Mouse (Mus musculus): ENCODE results near the gene Lysmd2. TPM values are rescaled to one million over a fixed set of nuclear protein-coding genes. Genes with fewer than 3 reads are reported as not detected.
"Not testable (repeated sequence)": the region's sequence is repeated elsewhere in the genome, so short reads cannot be mapped to it uniquely, and the experiment has no call there.

Lysmd2 gene
- total and polyA plus RNA-seq, 3 experiments, result 10.0 to 30.3 (median 18.3) TPM

- DNase-seq, result no peak
These were observed 715 bp downstream of the Lysmd2 start for GRCm38 (mm10) chr9:75626308-75626604.

GRCm38 (mm10) chr9:75630823-75631454 lies 5.4 kb downstream of the Lysmd2 start:
- DNase-seq, result no peak

GRCm38 (mm10) chr9:75632111-75632510 lies 6.6 kb downstream of the Lysmd2 start:
- DNase-seq, result no peak

- DNase-seq, result peak; percentile 17
These were observed 7.4 kb downstream of the Lysmd2 start for GRCm38 (mm10) chr9:75632902-75633301.

GRCm38 (mm10) chr9:75633603-75634002 lies 8.1 kb downstream of the Lysmd2 start:
- no peak for DNase-seq

GRCm38 (mm10) chr9:75634226-75634625 lies 8.7 kb downstream of the Lysmd2 start:
- DNase-seq, result no peak

GRCm38 (mm10) chr9:75645405-75645804 lies 19.9 kb downstream of the Lysmd2 start:
- no peak for DNase-seq

- DNase-seq, result no peak
These were observed 28.7 kb downstream of the Lysmd2 start for GRCm38 (mm10) chr9:75653981-75654911.

- DNase-seq, result not testable (repeated sequence)
These were observed 30.9 kb downstream of the Lysmd2 start for GRCm38 (mm10) chr9:75656456-75656855.

GRCm38 (mm10) chr9:75660917-75661316 lies 35.4 kb downstream of the Lysmd2 start:
- no peak for DNase-seq

GRCm38 (mm10) chr9:75665364-75665763 lies 39.8 kb downstream of the Lysmd2 start:
- DNase-seq, result peak; percentile 4

GRCm38 (mm10) chr9:75666612-75667011 lies 41.1 kb downstream of the Lysmd2 start:
- DNase-seq, result peak; percentile 26

GRCm38 (mm10) chr9:75672769-75673168 lies 47.2 kb downstream of the Lysmd2 start:
- DNase-seq, result no peak

GRCm38 (mm10) chr9:75676226-75676625 lies 50.7 kb downstream of the Lysmd2 start:
- DNase-seq, result no peak

GRCm38 (mm10) chr9:75678341-75678740 lies 52.8 kb downstream of the Lysmd2 start:
- DNase-seq, result no peak

GRCm38 (mm10) chr9:75679629-75680028 lies 54.1 kb downstream of the Lysmd2 start:
- DNase-seq, result no peak

- DNase-seq, result no peak
These were observed 55.1 kb downstream of the Lysmd2 start for GRCm38 (mm10) chr9:75680606-75681005.

- peak; percentile 64 for DNase-seq
These were observed 58.1 kb downstream of the Lysmd2 start, which contains the start of gene Scg3 for GRCm38 (mm10) chr9:75683426-75684191. TSS of gene Scg3 (minus strand) at chr9:75684056.

- DNase-seq, result no peak
These were observed 58.8 kb downstream of the Lysmd2 start for GRCm38 (mm10) chr9:75684292-75684691.

- no peak for DNase-seq
These were observed 59.2 kb downstream of the Lysmd2 start for GRCm38 (mm10) chr9:75684772-75685171.
